Mouse (Mus musculus): ENCODE data around the gene Nthl1.

Nthl1 gene

GRCm38 (mm10) chr17:24628646-24629045 is 3.8 kb upstream of the Nthl1 start:
- DNase-seq (ENCODE audit: low spot score in 2 of 2) = peak in 1 of 2 experiments; percentile 71

GRCm38 (mm10) chr17:24630072-24630471 is 2.4 kb upstream of the Nthl1 start:
- DNase-seq (ENCODE audit: low spot score in 2 of 2) = no peak

GRCm38 (mm10) chr17:24632813-24633449 is 451 bp downstream of the Nthl1 start:
- DNase-seq (ENCODE audit: low spot score in 2 of 2) = peak; percentile 84

- no peak for DNase-seq (ENCODE audit: low spot score in 2 of 2)
Measured at GRCm38 (mm10) chr17:24633831-24634230, 1.4 kb downstream of the Nthl1 start.

GRCm38 (mm10) chr17:24635024-24635423 is 2.5 kb downstream of the Nthl1 start:
- DNase-seq (ENCODE audit: low spot score in 2 of 2) = peak in 1 of 2 experiments; percentile 74

GRCm38 (mm10) chr17:24635694-24636093 is 3.2 kb downstream of the Nthl1 start:
- no peak for DNase-seq (ENCODE audit: low spot score in 2 of 2)

GRCm38 (mm10) chr17:24636781-24637481 is 4.5 kb downstream of the Nthl1 start:
- peak in 1 of 2 experiments; percentile 24 for DNase-seq (ENCODE audit: low spot score in 2 of 2)

- peak in 1 of 2 experiments; percentile 41 for DNase-seq (ENCODE audit: low spot score in 2 of 2)
Measured at GRCm38 (mm10) chr17:24638214-24638613, 5.7 kb downstream of the Nthl1 start.

GRCm38 (mm10) chr17:24638840-24639239 is 6.4 kb downstream of the Nthl1 start:
- DNase-seq (ENCODE audit: low spot score in 2 of 2) = peak; percentile 77 to 82

GRCm38 (mm10) chr17:24639571-24639988 is 7.1 kb downstream of the Nthl1 start:
- peak in 1 of 2 experiments; percentile 18 for DNase-seq (ENCODE audit: low spot score in 2 of 2)

GRCm38 (mm10) chr17:24640119-24640518 is 7.6 kb downstream of the Nthl1 start:
- peak in 1 of 2 experiments; percentile 8 for DNase-seq (ENCODE audit: low spot score in 2 of 2)

GRCm38 (mm10) chr17:24640581-24640980 is 8.1 kb downstream of the Nthl1 start:
- DNase-seq (ENCODE audit: low spot score in 2 of 2) = no peak

GRCm38 (mm10) chr17:24641944-24642343 is 9.5 kb downstream of the Nthl1 start:
- peak in 1 of 2 experiments; percentile 16 for DNase-seq (ENCODE audit: low spot score in 2 of 2)

- DNase-seq (ENCODE audit: low spot score in 2 of 2) = no peak
Measured at GRCm38 (mm10) chr17:24642791-24643343, 10.4 kb downstream of the Nthl1 start.

GRCm38 (mm10) chr17:24644030-24644715 is 11.7 kb downstream of the Nthl1 start:
- DNase-seq (ENCODE audit: low spot score in 2 of 2) = peak; percentile 57 to 67

GRCm38 (mm10) chr17:24644875-24645721 is 12.6 kb downstream of the Nthl1 start:
- peak; percentile 80 to 89 for DNase-seq (ENCODE audit: low spot score in 2 of 2)

GRCm38 (mm10) chr17:24645916-24646315 is 13.4 kb downstream of the Nthl1 start:
- DNase-seq (ENCODE audit: low spot score in 2 of 2) = peak; percentile 73 to 88

- DNase-seq (ENCODE audit: low spot score in 2 of 2) = peak in 1 of 2 experiments; percentile 59
Measured at GRCm38 (mm10) chr17:24646381-24646780, 13.9 kb downstream of the Nthl1 start.

GRCm38 (mm10) chr17:24647493-24647892 is 15.0 kb downstream of the Nthl1 start:
- no peak for DNase-seq (ENCODE audit: low spot score in 2 of 2)

- DNase-seq (ENCODE audit: low spot score in 2 of 2) = no peak
Measured at GRCm38 (mm10) chr17:24648731-24649377, 16.4 kb downstream of the Nthl1 start.

Data from heart, adult 9 months (tissue).